Mouse (Mus musculus): ENCODE measurements around the gene Zfp52.

Gene Zfp52

GRCm38 (mm10) chr17:21557831-21558230, 22.5 kb downstream of the Zfp52 start:
- no peak for DNase-seq (ENCODE audit: low spot score in 2 of 2)

GRCm38 (mm10) chr17:21566220-21566619, 30.9 kb downstream of the Zfp52 start:
- DNase-seq (ENCODE audit: low spot score in 2 of 2): peak in 1 of 2 experiments; percentile 8

- peak; percentile 24 to 49 for DNase-seq (ENCODE audit: low spot score in 2 of 2)
These were observed 31.5 kb downstream of the Zfp52 start, which contains the start of gene Zfp948 for GRCm38 (mm10) chr17:21566728-21567349. TSS of gene Zfp948 (plus strand) at chr17:21567008.

- no peak for DNase-seq (ENCODE audit: low spot score in 2 of 2)
These were observed 32.4 kb downstream of the Zfp52 start for GRCm38 (mm10) chr17:21567696-21568095.

GRCm38 (mm10) chr17:21579080-21579479, 43.7 kb downstream of the Zfp52 start:
- no peak for DNase-seq (ENCODE audit: low spot score in 2 of 2)

- peak in 1 of 2 experiments; percentile 32 for DNase-seq (ENCODE audit: low spot score in 2 of 2)
These were observed 44.3 kb downstream of the Zfp52 start for GRCm38 (mm10) chr17:21579493-21580175.

GRCm38 (mm10) chr17:21585521-21585920, 50.2 kb downstream of the Zfp52 start:
- DNase-seq (ENCODE audit: low spot score in 2 of 2): no peak
